In the genomic region with DNA sequence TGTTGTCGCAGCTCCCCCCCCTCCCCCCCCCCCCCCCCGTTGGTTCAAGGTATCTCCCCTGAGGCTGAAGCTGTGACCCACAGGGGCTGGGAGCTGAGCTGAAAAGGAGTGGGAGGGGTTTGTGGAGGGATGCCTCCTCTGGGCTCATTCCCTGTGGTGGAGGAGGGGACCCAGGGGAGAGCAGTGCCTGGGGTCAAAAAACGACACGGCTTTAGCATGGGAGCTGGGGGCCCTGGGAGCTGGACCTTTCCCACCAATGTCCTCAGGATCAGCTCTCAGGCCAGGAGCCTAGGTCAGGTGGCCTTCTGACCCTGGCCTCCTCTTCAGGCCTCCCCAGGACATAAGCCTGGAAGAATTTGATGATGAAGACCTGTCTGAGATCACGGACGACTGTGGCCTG, we compare ENCODE assay signal across 9 mouse cellular contexts. TPM values are rescaled to one million over a fixed set of nuclear protein-coding genes. Genes with fewer than 3 reads are reported as not detected.
A peak's percentile ranks its signal among the peaks of the same experiment; 100 is the strongest.
DNase-seq lines count a peak whose midpoint lies in the region; ATAC-seq and TF ChIP-seq lines count a peak whose summit lies in the region.
"Had no signal": no experiment of that assay in that cellular context is flagged by ENCODE, and none has a peak within 500 bp of the region (broad histone marks: within the 10 kb centered on the region; RNA-seq: fewer than 3 reads in every experiment).

No protein-coding gene starts in this region.

- no peak overlapping the region for H3K4me2 ChIP-seq in heart, embryonic 15.5 days
- H3K4me2 ChIP-seq in forebrain, embryonic 12.5 days: peak overlapping the region; percentile 82

- H3K36me3 ChIP-seq in heart, embryonic 15.5 days: no peaks in the 10 kb centered on the region
- H3K36me3 ChIP-seq in forebrain, embryonic 12.5 days (replicated peaks): peaks cover 36% of the 10 kb centered on the region
- H3K36me3 ChIP-seq in limb, embryonic 10.5 days: no peaks in the 10 kb centered on the region

- no peak overlapping the region for H3K9ac ChIP-seq in heart, embryonic 15.5 days
- H3K9ac ChIP-seq in forebrain, embryonic 12.5 days: peak overlapping the region; percentile 78

- DNase-seq in heart, postnatal 10 days: no peak
- no peak for DNase-seq in limb, embryonic 10.5 days (ENCODE audit: low spot score)
- no peak for DNase-seq in kidney, adult 9 months
- DNase-seq in adrenal gland, postnatal 10 days: no peak

- H3K27ac ChIP-seq in heart, embryonic 15.5 days: no peak overlapping the region
- H3K27ac ChIP-seq in forebrain, embryonic 12.5 days: peak overlapping the region; percentile 74; the same call in 1 of the 2 replicates
- H3K27ac ChIP-seq in limb, embryonic 10.5 days: no peak overlapping the region
- H3K27ac ChIP-seq in olfactory bulb, adult 2 months (ENCODE audit: insufficient read depth, low read depth, low read length): no peak overlapping the region

- TF ChIP-seq POLR2A in olfactory bulb, adult 2 months (IDR thresholded peaks at IDR 0.05; ENCODE audit: insufficient read depth, low read depth, low read length): no peak

- ATAC-seq in heart, embryonic 15.5 days (replicated peaks; ENCODE audit: insufficient number of reproducible peaks, insufficient read depth, low FRiP score, low read depth): 0 out of 2 replicates have a peak, but pooled peaks have one; percentile 29
- peak; percentile 33; the same call in 1 of the 2 replicates for ATAC-seq in forebrain, embryonic 12.5 days (ENCODE audit: low FRiP score)
- ATAC-seq in activated CD4-positive, CD25-positive, alpha-beta regulatory T cell, adult 4 months: no peak

- 26% methylated on average over 5 of the region's 6 CpGs for WGBS in heart, embryonic 15.5 days
- 13% methylated on average over 4 of the region's 6 CpGs for WGBS in forebrain, embryonic 12.5 days
- 16% methylated on average over 5 of the region's 6 CpGs for WGBS in limb, embryonic 10.5 days
- WGBS in olfactory bulb, adult 2 months: 18% methylated on average over 4 of the region's 6 CpGs

- intact Hi-C loops in heart, postnatal 10 days (cut with DNase I): no loop called here

- H3K4me1 ChIP-seq in heart, embryonic 15.5 days (replicated peaks): peaks cover 10% of the 10 kb centered on the region
- H3K4me1 ChIP-seq in forebrain, embryonic 12.5 days: peaks cover 24% of the 10 kb centered on the region
- peaks cover 17% of the 10 kb centered on the region for H3K4me1 ChIP-seq in limb, embryonic 10.5 days
- peaks cover 41% of the 10 kb centered on the region for H3K4me1 ChIP-seq in olfactory bulb, adult 2 months (ENCODE audit: control insufficient read depth, insufficient read depth, low read length)

- no peak for TF ChIP-seq CTCF in olfactory bulb, adult 2 months (IDR thresholded peaks at IDR 0.05; ENCODE audit: insufficient read depth, low read depth, low read length)

- peaks cover 74% of the 10 kb centered on the region for H3K27me3 ChIP-seq in heart, embryonic 15.5 days
- peaks cover 18% of the 10 kb centered on the region for H3K27me3 ChIP-seq in forebrain, embryonic 12.5 days
- peaks cover 43% of the 10 kb centered on the region for H3K27me3 ChIP-seq in limb, embryonic 10.5 days (ENCODE audit: low read depth, poor library complexity, severe bottlenecking)

- no peaks in the 10 kb centered on the region for H3K9me3 ChIP-seq in heart, embryonic 15.5 days (replicated peaks)
- no peaks in the 10 kb centered on the region for H3K9me3 ChIP-seq in forebrain, embryonic 12.5 days
- no peaks in the 10 kb centered on the region for H3K9me3 ChIP-seq in limb, embryonic 10.5 days (replicated peaks)

- H3K4me3 ChIP-seq in heart, embryonic 15.5 days: no peak overlapping the region
- H3K4me3 ChIP-seq in forebrain, embryonic 12.5 days (replicated peaks): peak overlapping the region; percentile 85
- H3K4me3 ChIP-seq in limb, embryonic 10.5 days: 0 out of 2 replicates have a peak overlapping the region, but pooled peaks have one; percentile 6
- peak overlapping the region; percentile 91 for H3K4me3 ChIP-seq in olfactory bulb, adult 2 months (ENCODE audit: insufficient read depth, low read depth, low read length)

RNA-seq across cellular contexts. Expression of gene Mapk8ip2, which starts 1.1 kb away (rescaled TPM):
- polyA plus RNA-seq in heart, embryonic 15.5 days (2015; fragmentation: Nextera tagmentation; extraction: Ambion mirVana): 0.16 and 1.3 TPM in 2 replicates
- total RNA-seq in heart, postnatal 10 days (2021): under 1 TPM; 0.05 to 0.12 TPM
- 44.1 and 51.6 TPM in 2 replicates for polyA plus RNA-seq in forebrain, embryonic 12.5 days (2016; fragmentation: Nextera tagmentation; extraction: Ambion mirVana)
- 1.6 and 2.5 TPM in 2 replicates for polyA plus RNA-seq in limb, embryonic 10.5 days (2016; fragmentation: Nextera tagmentation; extraction: Ambion mirVana)
- not detected in 2 replicates for polyA plus RNA-seq in olfactory bulb, adult 2 months (2012; ENCODE audit: insufficient read depth, insufficient read length, low replicate concordance, missing spikeins)
- under 1 TPM in 1 of 2 experiments, not detected in 1; 0.34 TPM for polyA plus RNA-seq in activated CD4-positive, CD25-positive, alpha-beta regulatory T cell, adult 4 months (2017; shearing (Covaris generic))
- total RNA-seq in adrenal gland, postnatal 10 days (2021): 10 to 100 TPM in 1 of 2 experiments, 1 to 10 TPM in 1; 6.9 to 12.7 TPM

RNA-seq across cellular contexts. Expression of gene Arsa, which starts 22.4 kb away (rescaled TPM):
- 16.3 and 19.9 TPM in 2 replicates for polyA plus RNA-seq in heart, embryonic 15.5 days (2015; fragmentation: Nextera tagmentation; extraction: Ambion mirVana)
- 10 to 100 TPM; 18.1 to 18.4 TPM for total RNA-seq in heart, postnatal 10 days (2021)
- polyA plus RNA-seq in forebrain, embryonic 12.5 days (2016; fragmentation: Nextera tagmentation; extraction: Ambion mirVana): 12.5 and 13.6 TPM in 2 replicates
- polyA plus RNA-seq in limb, embryonic 10.5 days (2016; fragmentation: Nextera tagmentation; extraction: Ambion mirVana): 9.6 and 11.2 TPM in 2 replicates
- not detected in 2 replicates for polyA plus RNA-seq in olfactory bulb, adult 2 months (2012; ENCODE audit: insufficient read depth, insufficient read length, low replicate concordance, missing spikeins)
- polyA plus RNA-seq in activated CD4-positive, CD25-positive, alpha-beta regulatory T cell, adult 4 months (2017; shearing (Covaris generic)): 1 to 10 TPM; 6.8 to 8.6 TPM
- 10 to 100 TPM; 26.6 to 29.5 TPM for total RNA-seq in adrenal gland, postnatal 10 days (2021)

RNA-seq across cellular contexts. Expression of gene Chkb, which starts 25.1 kb away (rescaled TPM):
- 72.7 and 73.8 TPM in 2 replicates for polyA plus RNA-seq in heart, embryonic 15.5 days (2015; fragmentation: Nextera tagmentation; extraction: Ambion mirVana)
- total RNA-seq in heart, postnatal 10 days (2021): 10 to 100 TPM; 71.8 to 73.9 TPM
- 58.8 and 62.6 TPM in 2 replicates for polyA plus RNA-seq in forebrain, embryonic 12.5 days (2016; fragmentation: Nextera tagmentation; extraction: Ambion mirVana)
- polyA plus RNA-seq in limb, embryonic 10.5 days (2016; fragmentation: Nextera tagmentation; extraction: Ambion mirVana): 38.6 and 41.9 TPM in 2 replicates
- not detected in 2 replicates for polyA plus RNA-seq in olfactory bulb, adult 2 months (2012; ENCODE audit: insufficient read depth, insufficient read length, low replicate concordance, missing spikeins)
- polyA plus RNA-seq in activated CD4-positive, CD25-positive, alpha-beta regulatory T cell, adult 4 months (2017; shearing (Covaris generic)): 10 to 100 TPM; 50.7 to 55.4 TPM
- 100 to 1,000 TPM; 106 to 128 TPM for total RNA-seq in adrenal gland, postnatal 10 days (2021)

RNA-seq across cellular contexts. Expression of gene Gm44502, which starts 25.4 kb away (rescaled TPM):
- polyA plus RNA-seq in heart, embryonic 15.5 days (2015; fragmentation: Nextera tagmentation; extraction: Ambion mirVana): 0.16 and 0.76 TPM in 2 replicates
- total RNA-seq in heart, postnatal 10 days (2021): 10 to 100 TPM; 14.6 to 15.4 TPM
- 0.27 TPM in 1 of 2 replicates, not detected in the other for polyA plus RNA-seq in forebrain, embryonic 12.5 days (2016; fragmentation: Nextera tagmentation; extraction: Ambion mirVana)
- not detected in 2 replicates for polyA plus RNA-seq in limb, embryonic 10.5 days (2016; fragmentation: Nextera tagmentation; extraction: Ambion mirVana)
- not detected in 2 replicates for polyA plus RNA-seq in olfactory bulb, adult 2 months (2012; ENCODE audit: insufficient read depth, insufficient read length, low replicate concordance, missing spikeins)
- not detected for polyA plus RNA-seq in activated CD4-positive, CD25-positive, alpha-beta regulatory T cell, adult 4 months (2017; shearing (Covaris generic))
- total RNA-seq in adrenal gland, postnatal 10 days (2021): 1 to 10 TPM; 5.6 to 9.2 TPM
- polyA plus RNA-seq: liver, embryonic 11.5 days had no signal

RNA-seq across cellular contexts. Expression of gene C730034F03Rik, which starts 25.5 kb away (rescaled TPM):
- 3.3 and 3.9 TPM in 2 replicates for polyA plus RNA-seq in heart, embryonic 15.5 days (2015; fragmentation: Nextera tagmentation; extraction: Ambion mirVana)
- total RNA-seq in heart, postnatal 10 days (2021): 1 to 10 TPM; 1.9 to 2.4 TPM
- 3.8 and 5.0 TPM in 2 replicates for polyA plus RNA-seq in forebrain, embryonic 12.5 days (2016; fragmentation: Nextera tagmentation; extraction: Ambion mirVana)
- 3.0 and 4.5 TPM in 2 replicates for polyA plus RNA-seq in limb, embryonic 10.5 days (2016; fragmentation: Nextera tagmentation; extraction: Ambion mirVana)
- polyA plus RNA-seq in olfactory bulb, adult 2 months (2012; ENCODE audit: insufficient read depth, insufficient read length, low replicate concordance, missing spikeins): not detected in 2 replicates
- 1 to 10 TPM; 4.1 to 5.8 TPM for polyA plus RNA-seq in activated CD4-positive, CD25-positive, alpha-beta regulatory T cell, adult 4 months (2017; shearing (Covaris generic))
- 1 to 10 TPM; 2.5 to 3.5 TPM for total RNA-seq in adrenal gland, postnatal 10 days (2021)

Comparison
In these comparisons a context has a peak if more than half of its experiments do, and no peak if none do; other contexts are left out.
1. RNA of gene Mapk8ip2, which starts 1.1 kb away (polyA plus RNA-seq): not detected in olfactory bulb, adult 2 months and 44.1 to 51.6 TPM in forebrain, embryonic 12.5 days; 1.6 to 2.5 TPM in limb, embryonic 10.5 days, 0.34 TPM in activated CD4-positive, CD25-positive, alpha-beta regulatory T cell, adult 4 months and 0.16 to 1.3 TPM in heart, embryonic 15.5 days; every median in the first group is over 10 times any median in the second.